Mouse (Mus musculus) embryonic facial prominence, embryonic 14.5 days (tissue): Measurements from ENCODE around the gene Tspan6. TPM values are rescaled to one million over a fixed set of nuclear protein-coding genes. Genes with fewer than 3 reads are reported as not detected.

ENCODE experiments used
- polyA plus RNA-seq: library from polyadenylated mRNA; unstranded; fragments of >200 nt; fragmentation: Nextera tagmentation; extraction: Ambion mirVana; gene quantifications from 2 replicates; pipeline ENCODE4 v1.2.1, GENCODE M21; 2014

Gene Tspan6
- polyA plus RNA-seq, 1 experiment from 2014 or later = 170 TPM

Other genes starting within 250 kb of the Tspan6 start
- 8.3 and 8.9 TPM in 2 replicates for gene Pcdh19, start 209.4 kb downstream of the Tspan6 start, polyA plus RNA-seq
- 94.1 and 106 TPM in 2 replicates for gene Tnmd, start 47.4 kb downstream of the Tspan6 start, polyA plus RNA-seq
- 10.8 and 13.5 TPM in 2 replicates for gene Srpx2, start 10.0 kb upstream of the Tspan6 start, polyA plus RNA-seq
- gene Sytl4, start 83.4 kb upstream of the Tspan6 start, polyA plus RNA-seq = 5.0 and 6.1 TPM in 2 replicates
- 45.3 and 46.2 TPM in 2 replicates for gene Cstf2, start 160.8 kb upstream of the Tspan6 start, polyA plus RNA-seq